Mouse (Mus musculus) liver, postnatal 0 days (tissue): ENCODE results near the gene Myod1. TPM values are rescaled to one million over a fixed set of nuclear protein-coding genes. Genes with fewer than 3 reads are reported as not detected.

Experiments used
- ATAC-seq: fragments of 200-750 bp; cut with Nextera tagmentation; 2 replicates; pipeline ENCODE4 v1.8.0; 2017; ENCODE audit warnings: mild to moderate bottlenecking, moderate library complexity
- DNase-seq: peaks from one replicate; pipeline ENCODE4 v3.0.0-alpha.2; 2016
- H3K27ac ChIP-seq: fragments of 300-500 bp; sonication (generic); 2 replicates; pipeline ENCODE4 v1.5.1; 2014; ENCODE audit warnings: antibody characterized with exemption, moderate library complexity, mild to moderate bottlenecking, low read depth
- H3K27me3 ChIP-seq: fragments of 300-500 bp; sonication (generic); 2 replicates; pipeline ENCODE4 v1.6.1; 2014; ENCODE audit warnings: low read length, control low read depth, mixed read lengths; ENCODE audit not compliant: insufficient read depth
- H3K36me3 ChIP-seq: fragments of 300-500 bp; sonication (generic); replicated peaks from 2 replicates; pipeline ENCODE4 v1.6.1; 2014; ENCODE audit warnings: mild to moderate bottlenecking, control low read depth, low read length, moderate library complexity, mixed read lengths; ENCODE audit not compliant: insufficient read depth
- H3K4me1 ChIP-seq: fragments of 300-500 bp; sonication (generic); 2 replicates; pipeline ENCODE4 v1.6.1; 2014; ENCODE audit warnings: antibody characterized with exemption, mild to moderate bottlenecking, control low read depth; ENCODE audit not compliant: insufficient read depth
- H3K4me2 ChIP-seq: fragments of 300-500 bp; sonication (generic); 2 replicates; pipeline ENCODE4 v1.6.1; 2014; ENCODE audit warnings: low read depth, mild to moderate bottlenecking, low read length, moderate library complexity, mixed read lengths
- H3K4me3 ChIP-seq: fragments of 300-500 bp; sonication (generic); 2 replicates; pipeline ENCODE4 v1.5.1; 2014; ENCODE audit warnings: low read depth, low read length
- H3K9ac ChIP-seq: fragments of 300-500 bp; sonication (generic); replicated peaks from 2 replicates; pipeline ENCODE4 v1.6.1; 2014; ENCODE audit warnings: mild to moderate bottlenecking, moderate library complexity
- H3K9me3 ChIP-seq: fragments of 300-500 bp; sonication (generic); 2 replicates; pipeline ENCODE4 v1.6.1; 2016; ENCODE audit warnings: mild to moderate bottlenecking, control low read depth, low read length, mixed read lengths
- CTCF ChIP-seq: sonication (generic); IDR thresholded peaks from 2 replicates; pipeline ENCODE4 v1.5.1; 2016; ENCODE audit warnings: antibody characterized with exemption, low read depth
- EP300 ChIP-seq: IDR thresholded peaks from 2 replicates; pipeline ENCODE4 v1.6.1; 2016; ENCODE audit warnings: antibody characterized with exemption, low read depth, mild to moderate bottlenecking
- WGBS: fragments of 180-500 bp; shearing (Covaris S2); extraction: QIAGEN DNeasy Blood & Tissue Kit; methylation state at CpG from one replicate; pipeline ENCODE4 v1.1.7; 2014; ENCODE audit not compliant: insufficient replicate concordance; 5-methylcytosine and 5-hydroxymethylcytosine counted together
- polyA plus RNA-seq: library from polyadenylated mRNA; unstranded; fragments of >200 nt; fragmentation: Nextera tagmentation; extraction: Ambion mirVana; gene quantifications from 2 replicates; pipeline ENCODE4 v1.2.1, GENCODE M21; 2015

Myod1 gene
- polyA plus RNA-seq, 1 experiment from 2014 or later = not detected

- no peaks in the 10 kb centered on the region for H3K9me3 ChIP-seq
- peaks cover 54% of the 10 kb centered on the region for H3K27me3 ChIP-seq
- H3K4me3 ChIP-seq = no peak overlapping the region
- no peaks in the 10 kb centered on the region for H3K36me3 ChIP-seq
- TF ChIP-seq CTCF (no peak), EP300 (no peak)
- WGBS = 75% methylated on average over 1 of the region's 1 CpGs
- ATAC-seq (no peak), DNase-seq (no peak)
- no peak overlapping the region for H3K9ac ChIP-seq
- H3K27ac ChIP-seq = no peak overlapping the region
- H3K4me1 ChIP-seq = peaks cover 8% of the 10 kb centered on the region
- H3K4me2 ChIP-seq = no peak overlapping the region
Observed at GRCm38 (mm10) chr7:46399676-46400075, 23.4 kb downstream of the Myod1 start.

GRCm38 (mm10) chr7:46400346-46400745 is 24.1 kb downstream of the Myod1 start:
- Histone ChIP-seq H3K4me1 (peaks cover 8% of the 10 kb centered on the region), H3K9me3 (no peaks in the 10 kb centered on the region), H3K27ac (no peak overlapping the region), H3K36me3 (no peaks in the 10 kb centered on the region), H3K9ac (no peak overlapping the region), H3K27me3 (peaks cover 47% of the 10 kb centered on the region), H3K4me3 (no peak overlapping the region), H3K4me2 (no peak overlapping the region)
- TF ChIP-seq CTCF = no peak
- TF ChIP-seq EP300 = no peak
- ATAC-seq (no peak), DNase-seq (no peak)
- WGBS = 56% methylated on average over 8 of the region's 8 CpGs

- no peaks in the 10 kb centered on the region for H3K9me3 ChIP-seq
- ATAC-seq (no peak), DNase-seq (no peak)
- no peak overlapping the region for H3K4me3 ChIP-seq
- 55% methylated on average over 3 of the region's 3 CpGs for WGBS
- H3K4me2 ChIP-seq = no peak overlapping the region
- H3K27ac ChIP-seq = no peak overlapping the region
- TF ChIP-seq EP300 = no peak
- no peak for TF ChIP-seq CTCF
- H3K27me3 ChIP-seq = peaks cover 35% of the 10 kb centered on the region
- peaks cover under 1% of the 10 kb centered on the region; the same call in 1 of the 2 replicates for H3K4me1 ChIP-seq
- H3K36me3 ChIP-seq = no peaks in the 10 kb centered on the region
- no peak overlapping the region for H3K9ac ChIP-seq
Observed at GRCm38 (mm10) chr7:46401371-46402180, 25.3 kb downstream of the Myod1 start.

GRCm38 (mm10) chr7:46403616-46404485 is 27.6 kb downstream of the Myod1 start:
- no peak for DNase-seq
- no peak overlapping the region for H3K4me2 ChIP-seq
- no peaks in the 10 kb centered on the region for H3K9me3 ChIP-seq
- peaks cover 12% of the 10 kb centered on the region for H3K27me3 ChIP-seq
- no peak overlapping the region for H3K4me3 ChIP-seq
- ATAC-seq = no peak
- H3K9ac ChIP-seq = no peak overlapping the region
- no peaks in the 10 kb centered on the region for H3K36me3 ChIP-seq
- no peak overlapping the region for H3K27ac ChIP-seq
- WGBS = 76% methylated on average over 15 of the region's 15 CpGs
- no peaks in the 10 kb centered on the region for H3K4me1 ChIP-seq
- TF ChIP-seq EP300 (no peak), CTCF (no peak)

GRCm38 (mm10) chr7:46404756-46405155 is 28.5 kb downstream of the Myod1 start:
- no peaks in the 10 kb centered on the region for H3K9me3 ChIP-seq
- no peaks in the 10 kb centered on the region for H3K36me3 ChIP-seq
- no peak overlapping the region for H3K9ac ChIP-seq
- no peak for ATAC-seq
- 0 out of 2 replicates have a peak, but pooled peaks cover 5% of the 10 kb centered on the region for H3K27me3 ChIP-seq
- no peak overlapping the region for H3K27ac ChIP-seq
- DNase-seq = no peak
- no peak overlapping the region for H3K4me3 ChIP-seq
- no peaks in the 10 kb centered on the region for H3K4me1 ChIP-seq
- TF ChIP-seq CTCF (no peak), EP300 (no peak)
- WGBS = 83% methylated on average over 7 of the region's 7 CpGs
- no peak overlapping the region for H3K4me2 ChIP-seq

- WGBS = 85% methylated on average over 9 of the region's 9 CpGs
- TF ChIP-seq EP300 (no peak), CTCF (no peak)
- H3K27ac ChIP-seq = no peak overlapping the region
- H3K4me1 ChIP-seq = no peaks in the 10 kb centered on the region
- H3K27me3 ChIP-seq = no peaks in the 10 kb centered on the region
- H3K36me3 ChIP-seq = no peaks in the 10 kb centered on the region
- DNase-seq (no peak), ATAC-seq (no peak)
- no peak overlapping the region for H3K9ac ChIP-seq
- H3K4me3 ChIP-seq = no peak overlapping the region
- H3K4me2 ChIP-seq = no peak overlapping the region
- no peaks in the 10 kb centered on the region for H3K9me3 ChIP-seq
Observed at GRCm38 (mm10) chr7:46408606-46409005, 32.3 kb downstream of the Myod1 start.
